Mouse (Mus musculus) MEL (cell line): ENCODE results near the gene Ezh1. TPM values are rescaled to one million over a fixed set of nuclear protein-coding genes. Genes with fewer than 3 reads are reported as not detected.

Experiments used
- DNase-seq: peaks from one replicate; pipeline ENCODE4 v3.0.0; 2011; ENCODE audit warnings: low read depth, low spot score
- H3K27ac ChIP-seq: 2 replicates; pipeline ENCODE4 v1.5.1; 2012; ENCODE audit warnings: low read depth, mild to moderate bottlenecking, control low read depth, low read length, moderate library complexity; ENCODE audit not compliant: control insufficient read depth
- H3K27me3 ChIP-seq, 2 experiments: fragments of 150-350 bp in 1 of 2; sonication (generic) in 1 of 2; 2 replicates each; pipeline ENCODE4 v1.6.1; 2012; ENCODE audit warnings: low read length in 2 of 2, mild to moderate bottlenecking in 2 of 2, improper control_type of control experiment in 1 of 2, moderate library complexity in 1 of 2; ENCODE audit not compliant: insufficient read depth in 2 of 2, control insufficient read depth in 1 of 2
- H3K36me3 ChIP-seq, 2 experiments: 2 replicates each; pipeline ENCODE4 v1.6.1; 2012 to 2014; ENCODE audit warnings: low read length in 2 of 2, improper control_type of control experiment in 1 of 2, inconsistent platforms in 1 of 2, mild to moderate bottlenecking in 1 of 2; ENCODE audit not compliant: insufficient read depth in 2 of 2, control insufficient read depth in 1 of 2
- H3K4me1 ChIP-seq, 2 experiments: fragments of 150-350 bp in 1 of 2; sonication (generic) in 1 of 2; 2 replicates each; pipeline ENCODE4 v1.6.1; 2012; ENCODE audit warnings: low read length in 2 of 2, improper control_type of control experiment in 1 of 2, mild to moderate bottlenecking in 1 of 2; ENCODE audit not compliant: insufficient read depth in 2 of 2, control insufficient read depth in 1 of 2
- H3K4me3 ChIP-seq, 2 experiments: fragments of 150-350 bp in 1 of 2; sonication (generic) in 1 of 2; 2 replicates each; pipeline ENCODE4 v1.5.1; 2012; ENCODE audit warnings: low read depth in 2 of 2, low read length in 2 of 2, mild to moderate bottlenecking in 2 of 2, moderate library complexity in 2 of 2, control low read depth in 1 of 2, improper control_type of control experiment in 1 of 2; ENCODE audit not compliant: control insufficient read depth in 1 of 2, insufficient read depth in 1 of 2
- H3K79me2 ChIP-seq: 2 replicates; pipeline ENCODE4 v1.6.1; 2012; ENCODE audit warnings: mild to moderate bottlenecking, low read length, moderate library complexity; ENCODE audit not compliant: control insufficient read depth, poor library complexity, insufficient read depth
- H3K9ac ChIP-seq: 2 replicates; pipeline ENCODE4 v1.6.1; 2012; ENCODE audit warnings: low read depth, mild to moderate bottlenecking, control low read depth, low read length, moderate library complexity; ENCODE audit not compliant: control insufficient read depth, poor library complexity, severe bottlenecking
- H3K9me3 ChIP-seq: fragments of 150-350 bp; sonication (generic); replicated peaks from 2 replicates; pipeline ENCODE4 v1.6.1; 2012; ENCODE audit warnings: mild to moderate bottlenecking, low read length, improper control_type of control experiment, moderate library complexity; ENCODE audit not compliant: insufficient read depth
- BHLHE40 ChIP-seq: IDR thresholded peaks from 2 replicates; pipeline ENCODE4 v1.6.1; 2012; ENCODE audit warnings: low read depth, mild to moderate bottlenecking, inconsistent platforms, low read length, improper control_type of control experiment, borderline replicate concordance
- CTCF ChIP-seq, 3 experiments: IDR thresholded peaks in 2 of 3; conservative IDR thresholded peaks in 1 of 3; 2 replicates each; pipeline ENCODE4 v1.5.1; 2011 to 2012; ENCODE audit warnings: low read length in 3 of 3, low read depth in 2 of 3, mild to moderate bottlenecking in 2 of 3, improper control_type of control experiment in 1 of 3, inconsistent platforms in 1 of 3, mixed read lengths in 1 of 3, moderate library complexity in 1 of 3; ENCODE audit not compliant: control insufficient read depth in 1 of 3, insufficient read depth in 1 of 3, poor library complexity in 1 of 3, severe bottlenecking in 1 of 3
- ELF1 ChIP-seq: IDR thresholded peaks from 2 replicates; pipeline ENCODE4 v1.6.1; 2014; ENCODE audit warnings: low read depth, mild to moderate bottlenecking, inconsistent platforms, low read length, improper control_type of control experiment, moderate library complexity
- GABPA ChIP-seq: IDR thresholded peaks from 2 replicates; pipeline ENCODE4 v1.6.1; 2012; ENCODE audit warnings: low read depth, mild to moderate bottlenecking, inconsistent platforms, low read length, improper control_type of control experiment, moderate library complexity
- GATA1 ChIP-seq: IDR thresholded peaks from 2 replicates; pipeline ENCODE4 v1.6.1; 2011; ENCODE audit warnings: low read depth, low read length, improper control_type of control experiment
- HCFC1 ChIP-seq: IDR thresholded peaks from 2 replicates; pipeline ENCODE4 v1.6.1; 2012; ENCODE audit warnings: low read depth, mild to moderate bottlenecking, inconsistent platforms, low read length, improper control_type of control experiment, moderate library complexity
- JUND ChIP-seq: IDR thresholded peaks from 2 replicates; pipeline ENCODE4 v1.6.1; 2011; ENCODE audit warnings: low read depth, mild to moderate bottlenecking, improper control_type of control experiment, low read length
- MAX ChIP-seq: IDR thresholded peaks from 2 replicates; pipeline ENCODE4 v1.6.1; 2011; ENCODE audit warnings: low read length, improper control_type of control experiment
- MAZ ChIP-seq: IDR thresholded peaks from 2 replicates; pipeline ENCODE4 v1.6.1; 2012; ENCODE audit warnings: low read depth, mild to moderate bottlenecking, inconsistent platforms, low read length, improper control_type of control experiment
- MEF2A ChIP-seq: IDR thresholded peaks from 2 replicates; pipeline ENCODE4 v1.6.1; 2014; ENCODE audit warnings: low read depth, mild to moderate bottlenecking, inconsistent platforms, low read length, improper control_type of control experiment; ENCODE audit not compliant: poor library complexity, insufficient replicate concordance, severe bottlenecking; ENCODE audit errors: extremely low read depth
- MYC ChIP-seq: IDR thresholded peaks from 2 replicates; pipeline ENCODE4 v1.6.1; 2011; ENCODE audit warnings: low read depth, mild to moderate bottlenecking, low read length, improper control_type of control experiment, moderate library complexity
- NELFE ChIP-seq: IDR thresholded peaks from 2 replicates; pipeline ENCODE4 v1.6.1; 2011; ENCODE audit warnings: low read depth, low read length, improper control_type of control experiment
- NRF1 ChIP-seq: IDR thresholded peaks from 2 replicates; pipeline ENCODE4 v1.6.1; 2014; ENCODE audit warnings: low read depth, mild to moderate bottlenecking, inconsistent platforms, low read length, improper control_type of control experiment, moderate library complexity; ENCODE audit not compliant: poor library complexity, insufficient read depth, severe bottlenecking
- POLR2A ChIP-seq, 2 experiments: IDR thresholded peaks; 2 replicates each; pipeline ENCODE4 v1.6.1; 2011 to 2012; ENCODE audit warnings: low read length in 2 of 2, mild to moderate bottlenecking in 2 of 2, control low read depth in 1 of 2, improper control_type of control experiment in 1 of 2, low read depth in 1 of 2, moderate library complexity in 1 of 2; ENCODE audit not compliant: control insufficient read depth in 1 of 2, insufficient read depth in 1 of 2, poor library complexity in 1 of 2
- POLR2AphosphoS5 ChIP-seq: IDR thresholded peaks from 2 replicates; pipeline ENCODE4 v1.6.1; 2012; ENCODE audit warnings: low read depth, borderline replicate concordance, mild to moderate bottlenecking, inconsistent platforms, low read length, moderate library complexity, mixed read lengths
- RAD21 ChIP-seq: IDR thresholded peaks from 2 replicates; pipeline ENCODE4 v1.6.1; 2011; ENCODE audit warnings: mild to moderate bottlenecking, low read depth, low read length, improper control_type of control experiment
- RCOR1 ChIP-seq: IDR thresholded peaks from 2 replicates; pipeline ENCODE4 v1.6.1; 2012; ENCODE audit warnings: low read depth, mild to moderate bottlenecking, inconsistent platforms, low read length, improper control_type of control experiment
- SIN3A ChIP-seq: IDR thresholded peaks from 2 replicates; pipeline ENCODE4 v1.6.1; 2012; ENCODE audit warnings: low read length, improper control_type of control experiment, inconsistent platforms
- SMC3 ChIP-seq: IDR thresholded peaks from 2 replicates; pipeline ENCODE4 v1.6.1; 2011; ENCODE audit warnings: low read depth, low read length, improper control_type of control experiment
- TAL1 ChIP-seq: IDR thresholded peaks from 2 replicates; pipeline ENCODE4 v1.6.1; 2012; ENCODE audit warnings: mild to moderate bottlenecking, inconsistent platforms, low read length, moderate library complexity, mixed read lengths
- TBP ChIP-seq: IDR thresholded peaks from 2 replicates; pipeline ENCODE4 v1.8.0; 2011; ENCODE audit warnings: low read depth, low read length, improper control_type of control experiment
- USF1 ChIP-seq: IDR thresholded peaks from 2 replicates; pipeline ENCODE4 v1.6.1; 2014; ENCODE audit warnings: low read depth, mild to moderate bottlenecking, inconsistent platforms, low read length, improper control_type of control experiment, moderate library complexity
- USF2 ChIP-seq, 2 experiments: IDR thresholded peaks; 2 replicates each; pipeline ENCODE4 v1.6.1; 2011 to 2012; ENCODE audit warnings: improper control_type of control experiment in 2 of 2, low read length in 2 of 2, borderline replicate concordance in 1 of 2, inconsistent platforms in 1 of 2, low read depth in 1 of 2, mild to moderate bottlenecking in 1 of 2; ENCODE audit not compliant: insufficient read depth in 1 of 2
- ZC3H11A ChIP-seq: IDR thresholded peaks from 2 replicates; pipeline ENCODE4 v1.6.1; 2012; ENCODE audit warnings: low read depth, mild to moderate bottlenecking, inconsistent platforms, low read length, improper control_type of control experiment
- ZKSCAN1 ChIP-seq: IDR thresholded peaks from 2 replicates; pipeline ENCODE4 v1.6.1; 2012; ENCODE audit warnings: low read depth, mild to moderate bottlenecking, inconsistent platforms, low read length, improper control_type of control experiment, moderate library complexity
- ZNF384 ChIP-seq: IDR thresholded peaks from 2 replicates; pipeline ENCODE4 v1.6.1; 2012; ENCODE audit warnings: low read depth, mild to moderate bottlenecking, inconsistent platforms, low read length, improper control_type of control experiment
- polyA plus RNA-seq, 2 experiments: library from polyadenylated mRNA; stranded (reverse) in 1 of 2; unstranded in 1 of 2; fragments of >175 nt in 1 of 2; fragments of >200 nt in 1 of 2; gene quantifications; 2 replicates each; pipeline versions ENCODE4 v1.2.1 to v1.2.4; 2012; ENCODE audit warnings: low replicate concordance in 2 of 2, low read depth in 1 of 2; ENCODE audit not compliant: insufficient read length in 2 of 2, insufficient read depth in 1 of 2, missing spikeins in 1 of 2
- total RNA-seq: library from RNA; depleted of rRNA; stranded (reverse); fragments of 300-350 nt; gene quantifications from 2 replicates; pipeline ENCODE4 v1.2.3, GENCODE M21; 2012

Gene Ezh1
- total and polyA plus RNA-seq, 3 experiments: 5.0 to 8.4 TPM; not detected in 1

- H3K27me3 ChIP-seq: no peaks in the 10 kb centered on the region
- DNase-seq: no peak
- no peak overlapping the region for H3K9ac ChIP-seq
- peaks cover 10 to 26% of the 10 kb centered on the region in 2 experiments for H3K4me1 ChIP-seq
- no peak overlapping the region for H3K27ac ChIP-seq
- peaks cover 0 to 23% of the 10 kb centered on the region in 2 experiments; a peak in 3 of 4 replicates for H3K36me3 ChIP-seq
- H3K4me3 ChIP-seq: no peak overlapping the region
- TF ChIP-seq MAZ: no peak
- no peak for TF ChIP-seq CTCF (IDR thresholded peaks at IDR 0.05 in 2 of 3, conservative IDR thresholded peaks at IDR 0.05 in 1 of 3; ENCODE audit: control insufficient read depth in 1 of 3, insufficient read depth in 1 of 3, low read depth in 2 of 3, low read length in 3 of 3, poor library complexity in 1 of 3, severe bottlenecking in 1 of 3)
- TF ChIP-seq ZC3H11A: no peak
- no peak for TF ChIP-seq USF2 (IDR thresholded peaks at IDR 0.05; ENCODE audit: borderline replicate concordance in 1 of 2, insufficient read depth in 1 of 2, low read depth in 1 of 2, low read length in 2 of 2)
- no peak for TF ChIP-seq MYC
- TF ChIP-seq USF1: no peak
- TF ChIP-seq POLR2A (IDR thresholded peaks at IDR 0.05; ENCODE audit: control insufficient read depth in 1 of 2, insufficient read depth in 1 of 2, low read depth in 1 of 2, low read length in 2 of 2, poor library complexity in 1 of 2): no peak
- no peak for TF ChIP-seq SMC3
- no peak for TF ChIP-seq NRF1
- TF ChIP-seq ELF1: no peak
- TF ChIP-seq SIN3A: no peak
- TF ChIP-seq GABPA: no peak
- TF ChIP-seq TBP: no peak
- no peaks in the 10 kb centered on the region for H3K9me3 ChIP-seq
- no peaks in the 10 kb centered on the region for H3K79me2 ChIP-seq
These were observed 34.3 kb downstream of the Ezh1 start for GRCm38 (mm10) chr11:101191919-101192470.

- no peaks in the 10 kb centered on the region for H3K9me3 ChIP-seq
- H3K9ac ChIP-seq: peak overlapping the region; percentile 53
- H3K27me3 ChIP-seq: no peaks in the 10 kb centered on the region
- peaks cover 10 to 26% of the 10 kb centered on the region in 2 experiments for H3K4me1 ChIP-seq
- peak; percentile 79 for DNase-seq
- no peaks in the 10 kb centered on the region for H3K79me2 ChIP-seq
- H3K36me3 ChIP-seq: peaks cover 0 to 23% of the 10 kb centered on the region in 2 experiments; a peak in 2 of 4 replicates
- peak overlapping the region in 1 of 2 experiments; percentile 2; a peak in 1 of 4 replicates for H3K4me3 ChIP-seq
- peak overlapping the region; percentile 69 for H3K27ac ChIP-seq
- TF ChIP-seq ZKSCAN1: no peak
- no peak for TF ChIP-seq MEF2A
- TF ChIP-seq NELFE: no peak; the same call in 1 of the 2 replicates
- no peak for TF ChIP-seq JUND
- TF ChIP-seq MYC: peak; percentile 56; the same call in 1 of the 2 replicates
- TF ChIP-seq SMC3: no peak
- no peak for TF ChIP-seq RCOR1
- TF ChIP-seq HCFC1: no peak
- TF ChIP-seq SIN3A: peak; percentile 39; the same call in 1 of the 2 replicates
- peak; percentile 90 for TF ChIP-seq USF1
- no peak for TF ChIP-seq MAZ
- no peak for TF ChIP-seq CTCF (IDR thresholded peaks at IDR 0.05 in 2 of 3, conservative IDR thresholded peaks at IDR 0.05 in 1 of 3; ENCODE audit: control insufficient read depth in 1 of 3, insufficient read depth in 1 of 3, low read depth in 2 of 3, low read length in 3 of 3, poor library complexity in 1 of 3, severe bottlenecking in 1 of 3)
- 0 out of 2 replicates have a peak, but pooled peaks have one; percentile 25 for TF ChIP-seq GATA1
- no peak for TF ChIP-seq GABPA
- TF ChIP-seq POLR2AphosphoS5: no peak
- no peak for TF ChIP-seq TAL1
- TF ChIP-seq ZNF384: no peak
- TF ChIP-seq BHLHE40: peak; percentile 33; the same call in 1 of the 2 replicates
- no peak for TF ChIP-seq RAD21
- peak; percentile 69; the same call in 1 of the 2 replicates for TF ChIP-seq MAX
- no peak for TF ChIP-seq TBP
These were observed 35.1 kb downstream of the Ezh1 start for GRCm38 (mm10) chr11:101190913-101191907.
